Mouse (Mus musculus): ENCODE results near the gene Nedd9.
A peak's percentile ranks its signal among the peaks of the same experiment; 100 is the strongest.
"Not testable (repeated sequence)": the region's sequence is repeated elsewhere in the genome, so short reads cannot be mapped to it uniquely, and the experiment has no call there.

The Nedd9 gene

GRCm38 (mm10) chr13:41298996-41299395 is 188.2 kb downstream of the Nedd9 start:
- DNase-seq (ENCODE audit: low read depth, low spot score), result no peak

GRCm38 (mm10) chr13:41298533-41298932 is 188.6 kb downstream of the Nedd9 start:
- DNase-seq (ENCODE audit: low read depth, low spot score), result no peak

- DNase-seq (ENCODE audit: low read depth, low spot score), result no peak
These were observed 190.8 kb downstream of the Nedd9 start for GRCm38 (mm10) chr13:41296396-41296795.

GRCm38 (mm10) chr13:41295886-41296285 is 191.3 kb downstream of the Nedd9 start:
- no peak for DNase-seq (ENCODE audit: low read depth, low spot score)

GRCm38 (mm10) chr13:41293595-41293994 is 193.6 kb downstream of the Nedd9 start:
- DNase-seq (ENCODE audit: low read depth, low spot score), result no peak

- DNase-seq (ENCODE audit: low read depth, low spot score), result peak; percentile 76
These were observed 195.6 kb downstream of the Nedd9 start for GRCm38 (mm10) chr13:41291466-41291974.

GRCm38 (mm10) chr13:41286285-41286684 is 200.9 kb downstream of the Nedd9 start:
- no peak for DNase-seq (ENCODE audit: low read depth, low spot score)

GRCm38 (mm10) chr13:41285448-41285847 is 201.7 kb downstream of the Nedd9 start:
- no peak for DNase-seq (ENCODE audit: low read depth, low spot score)

- DNase-seq (ENCODE audit: low read depth, low spot score), result peak; percentile 76
These were observed 203.9 kb downstream of the Nedd9 start for GRCm38 (mm10) chr13:41283256-41283655.

GRCm38 (mm10) chr13:41280696-41281095 is 206.5 kb downstream of the Nedd9 start:
- DNase-seq (ENCODE audit: low read depth, low spot score), result no peak

GRCm38 (mm10) chr13:41273927-41274650 is 213.1 kb downstream of the Nedd9 start, which contains the start of gene Gm17364:
Gene Gm17364, minus strand, starts transcription at chr13:41273977.
- no peak for DNase-seq (ENCODE audit: low read depth, low spot score)

GRCm38 (mm10) chr13:41267827-41268408 is 219.2 kb downstream of the Nedd9 start:
- DNase-seq (ENCODE audit: low read depth, low spot score), result no peak

GRCm38 (mm10) chr13:41263304-41264006 is 223.7 kb downstream of the Nedd9 start:
- DNase-seq (ENCODE audit: low read depth, low spot score), result no peak

GRCm38 (mm10) chr13:41261617-41262016 is 225.5 kb downstream of the Nedd9 start:
- not testable (repeated sequence) for DNase-seq (ENCODE audit: low read depth, low spot score)

Data from A20 (cell line).